Mouse (Mus musculus) macrophage (primary cell): Measurements from ENCODE around the gene Rap1gap2. TPM values are rescaled to one million over a fixed set of nuclear protein-coding genes. Genes with fewer than 3 reads are reported as not detected.
A peak's percentile ranks its signal among the peaks of the same experiment; 100 is the strongest.

Source experiments
- H3K27ac ChIP-seq: fragments of 350-480 bp; formaldehyde crosslinking; 2 replicates; pipeline ENCODE4 v1.9.0; 2021
- H3K36me3 ChIP-seq: fragments of 350-480 bp; formaldehyde crosslinking; 2 replicates; pipeline ENCODE4 v1.9.0; 2021; ENCODE audit errors: inconsistent target
- H3K4me3 ChIP-seq: fragments of 350-480 bp; formaldehyde crosslinking; 2 replicates; pipeline ENCODE4 v1.9.0; 2021; ENCODE audit errors: inconsistent target
- H3K79me2 ChIP-seq: fragments of 350-480 bp; formaldehyde crosslinking; 2 replicates; pipeline ENCODE4 v1.9.0; 2021; ENCODE audit errors: inconsistent target
- WGBS: methylation state at CpG from one replicate; pipeline ENCODE4 v1.1.7; 2026; ENCODE audit warnings: inconsistent platforms; ENCODE audit not compliant: missing documents; 5-methylcytosine and 5-hydroxymethylcytosine counted together
- polyA plus RNA-seq: library from polyadenylated mRNA; stranded (reverse); fragments of 250-400 nt; gene quantifications from 3 replicates; pipeline ENCODE4 v1.2.4, GENCODE M21; 2018; ENCODE audit warnings: inconsistent platforms

The Rap1gap2 gene
- polyA plus RNA-seq, 1 experiment from 2014 or later: 0.37 TPM

GRCm38 (mm10) chr11:74550615-74551102, 60.1 kb downstream of the Rap1gap2 start:
- Histone ChIP-seq H3K27ac (no peak overlapping the region), H3K36me3 (no peaks in the 10 kb centered on the region), H3K4me3 (no peak overlapping the region), H3K79me2 (no peaks in the 10 kb centered on the region)
- 74% methylated on average over 5 of the region's 5 CpGs for WGBS

GRCm38 (mm10) chr11:74548781-74549382, 61.8 kb downstream of the Rap1gap2 start:
- WGBS: 85% methylated on average over 7 of the region's 7 CpGs

DNA sequence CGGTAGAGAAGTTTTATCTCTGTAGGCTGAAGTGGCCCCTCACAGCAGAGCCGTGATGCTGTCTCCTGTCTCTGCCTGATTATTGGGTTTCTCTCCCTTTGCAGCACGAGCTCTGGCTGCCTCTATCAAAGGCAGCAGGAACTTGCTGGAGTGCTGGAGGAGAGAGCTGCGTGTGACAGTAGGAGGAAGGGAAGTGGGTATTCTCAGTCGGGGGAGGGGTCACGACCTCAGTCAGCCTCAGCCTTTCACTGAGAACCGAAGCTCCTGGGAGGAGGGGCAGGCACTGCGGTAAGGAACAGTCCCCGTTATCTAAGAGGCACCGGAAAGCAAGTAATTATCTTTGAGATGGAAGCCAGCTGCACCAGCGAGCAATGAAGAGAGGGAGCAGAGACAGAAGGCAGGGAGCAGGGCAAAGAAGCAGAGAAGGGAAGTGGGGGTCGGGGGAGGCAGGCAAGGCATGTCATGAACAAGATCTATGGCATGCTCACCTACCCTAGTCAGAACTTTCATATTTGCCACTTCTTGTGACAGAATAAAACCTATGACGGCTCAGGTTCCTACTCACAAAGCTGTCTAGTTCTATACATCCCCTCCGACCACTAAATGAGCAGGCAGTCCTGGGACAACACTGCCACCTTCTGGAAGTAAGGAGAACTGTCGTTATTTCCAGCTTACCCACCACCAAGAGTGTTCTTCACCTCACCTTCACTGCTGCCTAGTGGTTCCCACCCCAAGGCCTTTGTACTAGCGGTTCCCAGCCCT, 63.6 kb downstream of the Rap1gap2 start:
- H3K79me2 ChIP-seq: no peaks in the 10 kb centered on the region
- no peaks in the 10 kb centered on the region for H3K36me3 ChIP-seq
- H3K4me3 ChIP-seq: peak overlapping the region; percentile 25; the same call in 1 of the 2 replicates
- H3K27ac ChIP-seq: no peak overlapping the region
- WGBS: under 1% methylated on average over 16 of the region's 16 CpGs

More at GRCm38 (mm10) chr11:74548781-74549382, 61.8 kb downstream of the Rap1gap2 start:
- Histone ChIP-seq H3K36me3 (no peaks in the 10 kb centered on the region), H3K4me3 (no peak overlapping the region), H3K79me2 (no peaks in the 10 kb centered on the region), H3K27ac (no peak overlapping the region)

DNA sequence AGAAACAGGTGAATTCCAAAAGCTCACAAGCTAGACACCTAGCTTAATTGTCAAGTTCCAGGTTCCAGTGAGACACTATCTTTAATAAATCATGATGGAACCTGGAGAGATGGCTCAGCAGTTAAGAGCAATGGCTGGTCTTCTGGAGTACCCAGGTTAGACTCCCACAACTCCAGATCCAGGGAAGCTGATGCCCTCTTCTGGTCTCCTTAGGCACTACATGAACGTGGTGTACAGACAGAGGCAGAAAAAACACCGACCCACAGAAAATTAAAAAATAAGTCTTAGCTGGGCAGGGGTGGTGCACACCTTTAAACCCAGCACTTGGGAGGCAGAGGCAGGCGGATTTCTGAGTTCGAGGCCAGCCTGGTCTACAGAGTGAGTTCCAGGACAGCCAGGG, 64.5 kb downstream of the Rap1gap2 start:
- Histone ChIP-seq H3K79me2 (no peaks in the 10 kb centered on the region), H3K4me3 (no peak overlapping the region), H3K36me3 (no peaks in the 10 kb centered on the region), H3K27ac (no peak overlapping the region)
- WGBS: 8% methylated on average over 2 of the region's 4 CpGs

GRCm38 (mm10) chr11:74545560-74545959, 65.2 kb downstream of the Rap1gap2 start:
- 96% methylated on average over 2 of the region's 2 CpGs for WGBS
- no peak overlapping the region for H3K4me3 ChIP-seq
- no peaks in the 10 kb centered on the region for H3K36me3 ChIP-seq

DNA sequence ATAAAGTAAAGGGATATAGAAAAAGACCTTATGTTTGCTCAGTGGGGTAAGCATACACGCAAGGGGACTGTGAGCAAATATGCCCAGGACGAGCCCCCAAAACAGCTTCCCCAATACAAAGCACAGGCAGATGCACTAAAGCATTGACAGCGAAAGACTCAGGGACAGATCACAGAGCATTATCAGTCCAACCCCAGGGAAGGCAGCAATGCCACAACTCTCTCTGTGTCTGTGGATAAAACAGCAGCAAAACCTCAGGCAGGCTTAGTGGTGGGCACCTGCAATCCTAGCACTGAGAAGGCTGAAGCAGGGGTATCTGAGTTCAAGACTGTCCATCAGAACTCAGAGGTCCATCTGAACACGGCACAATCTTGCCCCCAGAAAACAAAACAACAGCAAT, 73.4 kb downstream of the Rap1gap2 start:
- Histone ChIP-seq H3K79me2 (no peaks in the 10 kb centered on the region), H3K27ac (no peak overlapping the region), H3K4me3 (no peak overlapping the region), H3K36me3 (no peaks in the 10 kb centered on the region)
- WGBS: 86% methylated on average over 4 of the region's 4 CpGs

More at GRCm38 (mm10) chr11:74545560-74545959, 65.2 kb downstream of the Rap1gap2 start:
- Histone ChIP-seq H3K79me2 (no peaks in the 10 kb centered on the region), H3K27ac (no peak overlapping the region)

DNA sequence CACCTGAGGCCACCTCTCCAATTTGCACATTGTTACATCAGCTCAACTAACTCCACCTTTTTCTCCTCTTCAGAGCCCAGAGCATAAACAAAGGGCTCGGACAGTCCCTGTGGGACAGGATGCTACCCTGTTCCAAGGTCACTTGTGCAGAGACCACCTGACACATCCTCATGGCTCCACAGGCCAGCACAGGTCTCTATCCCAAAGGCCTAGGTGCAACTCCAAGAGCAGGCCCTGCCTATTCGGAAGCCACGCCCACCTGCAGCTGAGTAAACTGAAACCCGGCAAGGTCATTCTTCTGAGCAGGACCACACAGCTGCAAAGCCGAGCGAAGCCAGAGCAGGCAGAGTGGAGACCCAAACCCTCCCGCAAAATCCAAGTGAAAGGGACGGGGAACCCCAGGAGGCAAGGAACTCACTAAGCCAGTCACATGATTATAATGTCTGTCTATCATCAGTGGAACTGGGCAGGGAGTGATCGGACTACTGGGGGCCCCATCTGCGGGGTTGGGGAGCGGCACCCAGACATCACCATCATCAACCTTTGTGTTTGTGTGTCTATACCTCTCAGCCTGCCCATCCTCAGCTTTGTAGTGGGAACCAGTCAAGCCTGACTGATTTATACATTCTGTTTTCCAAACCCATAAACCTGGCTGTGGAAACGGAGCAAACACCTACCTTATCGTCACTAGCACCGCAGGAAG, 74.4 kb downstream of the Rap1gap2 start:
- Histone ChIP-seq H3K27ac (no peak overlapping the region), H3K4me3 (no peak overlapping the region)
- WGBS: 89% methylated on average over 14 of the region's 14 CpGs

DNA sequence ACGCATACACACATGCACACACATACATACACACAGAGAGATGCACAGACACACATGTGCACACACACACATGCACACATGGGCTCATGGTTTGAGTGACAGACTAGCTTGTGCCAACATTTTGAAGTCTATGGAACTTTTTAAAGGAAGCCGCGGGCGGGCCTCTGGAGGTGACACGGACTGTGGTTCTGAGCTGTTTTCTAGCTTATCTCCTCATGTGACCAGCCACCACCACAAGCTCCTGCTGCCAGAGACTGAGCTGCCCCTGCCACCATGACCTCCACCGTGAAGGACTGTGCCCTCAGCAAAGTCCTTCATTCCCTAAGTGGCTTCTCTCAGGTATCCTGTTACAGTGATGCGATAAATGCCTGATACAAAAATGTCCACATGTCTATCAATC, 76.3 kb downstream of the Rap1gap2 start:
- Histone ChIP-seq H3K27ac (no peak overlapping the region), H3K4me3 (no peak overlapping the region)

More for the DNA sequence above, 74.4 kb downstream of the Rap1gap2 start:
- no peaks in the 10 kb centered on the region for H3K36me3 ChIP-seq
- no peaks in the 10 kb centered on the region for H3K79me2 ChIP-seq

DNA sequence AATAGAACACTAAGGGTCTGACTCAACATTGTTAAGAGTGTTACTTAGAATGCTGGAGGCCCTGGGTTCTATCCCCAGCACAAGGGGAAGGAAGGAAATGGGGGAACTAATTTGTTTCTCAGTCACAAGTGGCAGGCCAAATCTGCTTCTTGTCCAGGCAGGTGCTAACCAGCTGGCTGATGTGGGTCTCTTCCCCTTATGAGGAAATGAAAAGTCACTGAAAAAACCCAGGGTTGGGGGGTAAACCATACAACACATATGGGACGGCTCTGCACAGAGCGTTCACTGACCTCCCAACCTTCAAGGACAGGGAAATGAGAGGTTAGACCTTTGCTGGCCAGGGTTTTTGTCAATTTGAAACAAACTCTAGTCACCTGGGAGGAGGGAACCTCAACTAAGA, 77.7 kb downstream of the Rap1gap2 start:
- Histone ChIP-seq H3K79me2 (no peaks in the 10 kb centered on the region), H3K4me3 (no peak overlapping the region), H3K36me3 (no peaks in the 10 kb centered on the region), H3K27ac (no peak overlapping the region)
- 80% methylated on average over 2 of the region's 2 CpGs for WGBS

More for the DNA sequence above, 76.3 kb downstream of the Rap1gap2 start:
- WGBS: 88% methylated on average over 7 of the region's 7 CpGs
- Histone ChIP-seq H3K79me2 (no peaks in the 10 kb centered on the region), H3K36me3 (no peaks in the 10 kb centered on the region)

DNA sequence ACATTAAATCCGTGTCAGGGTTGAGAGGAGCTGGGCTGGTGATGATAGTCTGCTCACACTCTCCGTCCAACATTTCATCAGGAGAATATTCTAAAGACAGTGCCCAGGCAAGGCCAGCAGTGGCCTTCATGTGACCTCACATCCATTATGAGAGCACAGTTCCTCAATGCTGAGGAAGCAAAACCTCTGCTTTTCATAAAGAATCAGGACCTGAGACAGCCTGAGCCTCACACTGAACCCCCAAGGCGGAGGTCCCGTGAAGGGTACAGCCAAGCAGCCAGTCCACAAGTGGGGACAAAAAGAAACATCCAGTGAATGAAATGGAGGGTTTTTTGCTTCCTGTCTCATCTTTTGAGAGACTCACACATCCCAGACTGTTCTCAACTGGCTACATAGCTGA, 78.3 kb downstream of the Rap1gap2 start:
- Histone ChIP-seq H3K79me2 (no peaks in the 10 kb centered on the region), H3K4me3 (no peak overlapping the region), H3K36me3 (no peaks in the 10 kb centered on the region), H3K27ac (no peak overlapping the region)
- 77% methylated on average over 4 of the region's 4 CpGs for WGBS

DNA sequence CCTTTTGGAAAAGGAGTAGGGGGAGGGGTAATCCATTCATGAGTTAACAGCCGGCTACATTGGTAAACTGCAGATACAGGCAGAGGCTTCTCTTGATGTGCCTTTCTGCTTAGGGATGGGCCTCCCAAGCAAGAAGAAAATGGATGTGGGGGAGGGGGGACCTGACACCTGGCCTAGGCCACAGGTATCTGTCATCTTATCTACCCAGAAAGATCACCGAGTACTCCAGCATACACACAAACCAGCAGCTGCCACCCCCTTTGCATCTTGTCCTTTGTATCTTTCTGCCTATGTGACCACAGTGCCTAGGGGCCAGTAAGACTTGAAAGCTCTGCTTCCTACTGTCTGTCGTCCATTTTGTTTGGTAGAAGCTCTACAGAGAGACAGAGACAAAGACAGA, 79.0 kb downstream of the Rap1gap2 start:
- no peaks in the 10 kb centered on the region for H3K36me3 ChIP-seq
- WGBS: 92% methylated on average over 3 of the region's 3 CpGs
- H3K27ac ChIP-seq: no peak overlapping the region

GRCm38 (mm10) chr11:74529803-74530202, 80.9 kb downstream of the Rap1gap2 start:
- Histone ChIP-seq H3K36me3 (no peaks in the 10 kb centered on the region), H3K4me3 (no peak overlapping the region), H3K79me2 (no peaks in the 10 kb centered on the region), H3K27ac (no peak overlapping the region)
- WGBS: 90% methylated on average over 4 of the region's 4 CpGs

More for the DNA sequence above, 79.0 kb downstream of the Rap1gap2 start:
- Histone ChIP-seq H3K4me3 (no peak overlapping the region), H3K79me2 (no peaks in the 10 kb centered on the region)

- H3K79me2 ChIP-seq: no peaks in the 10 kb centered on the region
- 87% methylated on average over 7 of the region's 7 CpGs for WGBS
- no peak overlapping the region for H3K4me3 ChIP-seq
- H3K36me3 ChIP-seq: no peaks in the 10 kb centered on the region
- H3K27ac ChIP-seq: no peak overlapping the region
Observed at GRCm38 (mm10) chr11:74527555-74527954, 83.2 kb downstream of the Rap1gap2 start.

DNA sequence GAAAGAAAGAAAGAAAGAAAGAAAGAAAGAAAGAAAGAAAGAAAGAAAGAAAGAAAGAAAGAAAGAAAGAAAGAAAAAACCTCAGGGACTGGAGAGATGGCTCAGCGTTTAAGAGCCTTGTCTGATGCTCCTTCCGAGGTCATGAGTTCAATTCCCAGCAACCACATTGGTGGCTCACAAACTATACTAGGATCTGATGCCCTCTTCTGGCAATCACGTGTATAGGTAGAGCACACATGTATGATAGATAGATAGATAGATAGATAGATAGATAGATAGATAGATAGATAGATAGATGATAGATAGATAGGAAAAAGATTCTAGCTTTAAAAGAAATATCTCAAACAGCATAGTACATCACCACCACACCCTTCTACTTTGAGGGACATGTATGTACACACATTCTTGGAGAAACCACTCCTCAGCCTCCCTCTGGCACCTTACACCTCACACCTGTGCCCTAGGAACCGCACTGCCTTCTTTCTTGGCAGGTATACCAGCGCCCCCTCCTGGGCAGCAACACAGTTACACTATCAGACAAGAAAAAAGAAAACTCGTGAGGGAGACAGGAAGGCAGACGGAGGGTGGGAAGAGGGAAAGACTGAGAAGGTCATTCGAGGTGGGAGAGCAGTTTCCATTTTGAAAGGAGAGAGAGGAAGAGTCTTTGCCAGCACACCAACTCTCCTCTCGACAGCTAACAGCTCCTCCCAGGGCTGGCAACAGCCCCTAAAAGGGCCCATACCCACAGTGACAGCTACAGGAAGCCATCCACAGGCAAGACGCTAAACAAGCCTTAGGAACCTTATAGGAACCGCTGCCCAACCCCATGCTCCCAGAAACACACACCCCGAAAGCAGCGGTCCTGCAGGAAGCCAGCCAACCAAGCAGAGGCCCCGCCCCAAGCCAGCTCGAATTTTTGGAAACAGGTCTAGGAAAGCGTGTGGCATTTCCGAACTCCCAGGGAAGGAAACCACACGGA, 84.2 kb downstream of the Rap1gap2 start:
- 22% methylated on average over 18 of the region's 18 CpGs for WGBS

More for the DNA sequence above, 84.2 kb downstream of the Rap1gap2 start:
- Histone ChIP-seq H3K36me3 (no peaks in the 10 kb centered on the region), H3K4me3 (no peak overlapping the region), H3K27ac (no peak overlapping the region), H3K79me2 (no peaks in the 10 kb centered on the region)
